Mouse (Mus musculus) erythroblast, embryonic 14.5 days (primary cell): ENCODE results near the gene Gtf2i. TPM values are rescaled to one million over a fixed set of nuclear protein-coding genes. Genes with fewer than 3 reads are reported as not detected.

Experiments
- H3K27me3 ChIP-seq: 2 replicates; pipeline ENCODE4 v1.6.1; 2012; ENCODE audit warnings: inconsistent platforms; ENCODE audit not compliant: control insufficient read depth
- H3K36me3 ChIP-seq: 2 replicates; pipeline ENCODE4 v1.6.1; 2012; ENCODE audit warnings: mild to moderate bottlenecking, inconsistent platforms; ENCODE audit not compliant: control insufficient read depth
- H3K4me1 ChIP-seq: 2 replicates; pipeline ENCODE4 v1.6.1; 2012; ENCODE audit warnings: inconsistent platforms; ENCODE audit not compliant: control insufficient read depth
- H3K4me3 ChIP-seq: replicated peaks from 2 replicates; pipeline ENCODE3; 2012; ENCODE audit warnings: moderate library complexity, mild to moderate bottlenecking, inconsistent platforms
- H3K9me3 ChIP-seq: 2 replicates; pipeline ENCODE4 v1.6.1; 2012; ENCODE audit warnings: low read length, inconsistent platforms, mixed read lengths; ENCODE audit not compliant: control insufficient read depth
- GATA1 ChIP-seq: IDR thresholded peaks from 2 replicates; pipeline ENCODE4 v1.6.1; 2012; ENCODE audit warnings: low read length, inconsistent platforms, mixed read lengths
- TAL1 ChIP-seq: IDR thresholded peaks from 3 replicates; pipeline ENCODE4 v1.6.1; 2012; ENCODE audit warnings: low read length, inconsistent platforms, mixed read lengths
- polyA plus RNA-seq: library from polyadenylated mRNA; stranded (reverse); fragments of >175 nt; gene quantifications from 2 replicates; pipeline ENCODE4 v1.2.3, GENCODE M21; 2012

Gtf2i gene
- polyA plus RNA-seq, 1 experiment = 4.4 TPM

- Histone ChIP-seq H3K27me3 (peaks cover 26% of the 10 kb centered on the region), H3K36me3 (no peaks in the 10 kb centered on the region), H3K4me3 (no peak overlapping the region), H3K4me1 (peaks cover 4% of the 10 kb centered on the region; the same call in 1 of the 2 replicates), H3K9me3 (peaks cover 3% of the 10 kb centered on the region; the same call in 1 of the 2 replicates)
- TF ChIP-seq GATA1 = no peak
- TF ChIP-seq TAL1 = no peak
Measured at GRCm38 (mm10) chr5:134221278-134221677, 93.3 kb downstream of the Gtf2i start.

- TF ChIP-seq GATA1 (no peak), TAL1 (no peak)
- H3K36me3 ChIP-seq = no peaks in the 10 kb centered on the region
- H3K4me1 ChIP-seq = 0 out of 2 replicates have a peak, but pooled peaks cover 2% of the 10 kb centered on the region
Measured at GRCm38 (mm10) chr5:134217900-134218299, 96.7 kb downstream of the Gtf2i start.

GRCm38 (mm10) chr5:134214021-134214806 is 100.3 kb downstream of the Gtf2i start:
- H3K9me3 ChIP-seq = peaks cover 3% of the 10 kb centered on the region; the same call in 1 of the 2 replicates
- no peak overlapping the region for H3K4me3 ChIP-seq
- TF ChIP-seq TAL1 (no peak), GATA1 (no peak)
- no peaks in the 10 kb centered on the region for H3K36me3 ChIP-seq
- no peaks in the 10 kb centered on the region for H3K27me3 ChIP-seq
- H3K4me1 ChIP-seq = no peaks in the 10 kb centered on the region

More at GRCm38 (mm10) chr5:134217900-134218299, 96.7 kb downstream of the Gtf2i start:
- Histone ChIP-seq H3K9me3 (peaks cover 3% of the 10 kb centered on the region; the same call in 1 of the 2 replicates), H3K4me3 (no peak overlapping the region), H3K27me3 (peaks cover 20% of the 10 kb centered on the region)

GRCm38 (mm10) chr5:134209931-134210554 is 104.5 kb downstream of the Gtf2i start:
- Histone ChIP-seq H3K4me3 (no peak overlapping the region), H3K4me1 (no peaks in the 10 kb centered on the region), H3K27me3 (no peaks in the 10 kb centered on the region), H3K9me3 (0 out of 2 replicates have a peak, but pooled peaks cover 3% of the 10 kb centered on the region), H3K36me3 (no peaks in the 10 kb centered on the region)
- TF ChIP-seq GATA1 = no peak
- no peak for TF ChIP-seq TAL1

- no peak overlapping the region for H3K4me3 ChIP-seq
- H3K4me1 ChIP-seq = no peaks in the 10 kb centered on the region
- 0 out of 2 replicates have a peak, but pooled peaks cover 3% of the 10 kb centered on the region for H3K9me3 ChIP-seq
- TF ChIP-seq GATA1 = no peak
- no peak for TF ChIP-seq TAL1
- peaks cover 7% of the 10 kb centered on the region for H3K36me3 ChIP-seq
- no peaks in the 10 kb centered on the region for H3K27me3 ChIP-seq
Measured at GRCm38 (mm10) chr5:134206721-134207120, 107.8 kb downstream of the Gtf2i start.

- Histone ChIP-seq H3K36me3 (peaks cover 16% of the 10 kb centered on the region), H3K4me3 (no peak overlapping the region), H3K9me3 (no peaks in the 10 kb centered on the region), H3K27me3 (no peaks in the 10 kb centered on the region), H3K4me1 (no peaks in the 10 kb centered on the region; the same call in 1 of the 2 replicates)
- TF ChIP-seq TAL1 (no peak), GATA1 (no peak)
Measured at GRCm38 (mm10) chr5:134193664-134194063, 120.9 kb downstream of the Gtf2i start.

- Histone ChIP-seq H3K4me3 (no peak overlapping the region), H3K4me1 (peaks cover 7% of the 10 kb centered on the region), H3K9me3 (no peaks in the 10 kb centered on the region), H3K27me3 (no peaks in the 10 kb centered on the region), H3K36me3 (peaks cover 3% of the 10 kb centered on the region)
- TF ChIP-seq TAL1 = no peak
- TF ChIP-seq GATA1 = no peak
Measured at GRCm38 (mm10) chr5:134188571-134188970, 126.0 kb downstream of the Gtf2i start.

Other genes starting within 250 kb of the Gtf2i start
- 0.01 TPM in 1 of 2 replicates, not detected in the other for gene Castor2, start 215.0 kb downstream of the Gtf2i start, polyA plus RNA-seq
- gene Rcc1l, start 138.0 kb downstream of the Gtf2i start, polyA plus RNA-seq = 0.21 and 0.41 TPM in 2 replicates
- 0.37 and 0.41 TPM in 2 replicates for gene Gtf2ird2, start 130.7 kb downstream of the Gtf2i start, polyA plus RNA-seq
- gene Ncf1, start 85.1 kb downstream of the Gtf2i start, polyA plus RNA-seq = 0.16 and 0.26 TPM in 2 replicates
- 2.0 and 3.0 TPM in 2 replicates for gene Gtf2ird1, start 142.0 kb upstream of the Gtf2i start, polyA plus RNA-seq
- 0.14 and 0.16 TPM in 2 replicates for gene Clip2, start 237.7 kb upstream of the Gtf2i start, polyA plus RNA-seq
- gene Syna, start 245.4 kb upstream of the Gtf2i start, polyA plus RNA-seq = not detected in 2 replicates